Mouse (Mus musculus): ENCODE measurements around the gene Gm10720. TPM values are rescaled to one million over a fixed set of nuclear protein-coding genes. Genes with fewer than 3 reads are reported as not detected.
A peak's percentile ranks its signal among the peaks of the same experiment; 100 is the strongest.
"Not testable (repeated sequence)": the region's sequence is repeated elsewhere in the genome, so short reads cannot be mapped to it uniquely, and the experiment has no call there.

The Gm10720 gene
- polyA plus RNA-seq, 1 experiment: not detected

GRCm38 (mm10) chr9:3025653-3026052 lies 10.2 kb downstream of the Gm10720 start:
- peak; percentile 70 for DNase-seq
- not testable (repeated sequence) for H3K27ac ChIP-seq (ENCODE audit: control insufficient read depth, insufficient read depth, low read length); H3K4me1 ChIP-seq (replicated peaks; ENCODE audit: control insufficient read depth, insufficient read depth, low read length); H3K36me3 ChIP-seq (ENCODE audit: control insufficient read depth, insufficient read depth, low read length); H3K27me3 ChIP-seq (ENCODE audit: control insufficient read depth, insufficient read depth, low read length); H3K4me3 ChIP-seq (ENCODE audit: control insufficient read depth, insufficient read depth, low read length)
- WGBS: 77% methylated on average over 5 of the region's 6 CpGs

- WGBS: 77% methylated on average over 5 of the region's 5 CpGs
- H3K4me3 ChIP-seq (ENCODE audit: control insufficient read depth, insufficient read depth, low read length); H3K4me1 ChIP-seq (replicated peaks; ENCODE audit: control insufficient read depth, insufficient read depth, low read length); DNase-seq; H3K27ac ChIP-seq (ENCODE audit: control insufficient read depth, insufficient read depth, low read length); H3K27me3 ChIP-seq (ENCODE audit: control insufficient read depth, insufficient read depth, low read length); H3K36me3 ChIP-seq (ENCODE audit: control insufficient read depth, insufficient read depth, low read length): not testable (repeated sequence)
Observed at GRCm38 (mm10) chr9:3026136-3026535, 10.7 kb downstream of the Gm10720 start.

GRCm38 (mm10) chr9:3026741-3027140 lies 11.3 kb downstream of the Gm10720 start:
- not testable (repeated sequence) for DNase-seq; H3K27me3 ChIP-seq (ENCODE audit: control insufficient read depth, insufficient read depth, low read length); H3K4me1 ChIP-seq (replicated peaks; ENCODE audit: control insufficient read depth, insufficient read depth, low read length); H3K36me3 ChIP-seq (ENCODE audit: control insufficient read depth, insufficient read depth, low read length); H3K27ac ChIP-seq (ENCODE audit: control insufficient read depth, insufficient read depth, low read length); H3K4me3 ChIP-seq (ENCODE audit: control insufficient read depth, insufficient read depth, low read length)
- 69% methylated on average over 9 of the region's 9 CpGs for WGBS

GRCm38 (mm10) chr9:3027200-3027599 lies 11.7 kb downstream of the Gm10720 start:
- H3K4me3 ChIP-seq (ENCODE audit: control insufficient read depth, insufficient read depth, low read length); H3K4me1 ChIP-seq (replicated peaks; ENCODE audit: control insufficient read depth, insufficient read depth, low read length); H3K27ac ChIP-seq (ENCODE audit: control insufficient read depth, insufficient read depth, low read length); H3K36me3 ChIP-seq (ENCODE audit: control insufficient read depth, insufficient read depth, low read length); DNase-seq; H3K27me3 ChIP-seq (ENCODE audit: control insufficient read depth, insufficient read depth, low read length): not testable (repeated sequence)
- 71% methylated on average over 9 of the region's 9 CpGs for WGBS

- DNase-seq: peak; percentile 22
- 68% methylated on average over 13 of the region's 16 CpGs for WGBS
- not testable (repeated sequence) for H3K4me1 ChIP-seq (replicated peaks; ENCODE audit: control insufficient read depth, insufficient read depth, low read length); H3K27ac ChIP-seq (ENCODE audit: control insufficient read depth, insufficient read depth, low read length); H3K36me3 ChIP-seq (ENCODE audit: control insufficient read depth, insufficient read depth, low read length); H3K4me3 ChIP-seq (ENCODE audit: control insufficient read depth, insufficient read depth, low read length); H3K27me3 ChIP-seq (ENCODE audit: control insufficient read depth, insufficient read depth, low read length)
Observed at GRCm38 (mm10) chr9:3029276-3030000, 14.0 kb downstream of the Gm10720 start.

- H3K27me3 ChIP-seq (ENCODE audit: control insufficient read depth, insufficient read depth, low read length); H3K4me3 ChIP-seq (ENCODE audit: control insufficient read depth, insufficient read depth, low read length); H3K36me3 ChIP-seq (ENCODE audit: control insufficient read depth, insufficient read depth, low read length); DNase-seq; H3K4me1 ChIP-seq (replicated peaks; ENCODE audit: control insufficient read depth, insufficient read depth, low read length); H3K27ac ChIP-seq (ENCODE audit: control insufficient read depth, insufficient read depth, low read length): not testable (repeated sequence)
- 71% methylated on average over 2 of the region's 10 CpGs for WGBS
Observed at GRCm38 (mm10) chr9:3030677-3031318, 15.3 kb downstream of the Gm10720 start.

- H3K27ac ChIP-seq (ENCODE audit: control insufficient read depth, insufficient read depth, low read length); H3K27me3 ChIP-seq (ENCODE audit: control insufficient read depth, insufficient read depth, low read length); DNase-seq; H3K36me3 ChIP-seq (ENCODE audit: control insufficient read depth, insufficient read depth, low read length); H3K4me1 ChIP-seq (replicated peaks; ENCODE audit: control insufficient read depth, insufficient read depth, low read length); H3K4me3 ChIP-seq (ENCODE audit: control insufficient read depth, insufficient read depth, low read length): not testable (repeated sequence)
- WGBS: 53% methylated on average over 1 of the region's 8 CpGs
Observed at GRCm38 (mm10) chr9:3034299-3034698, 18.8 kb downstream of the Gm10720 start, which contains the start of gene Gm17535. Gene Gm17535 (plus strand): TSS chr9:3034599.

- H3K27ac ChIP-seq (ENCODE audit: control insufficient read depth, insufficient read depth, low read length); H3K4me1 ChIP-seq (replicated peaks; ENCODE audit: control insufficient read depth, insufficient read depth, low read length); DNase-seq; H3K27me3 ChIP-seq (ENCODE audit: control insufficient read depth, insufficient read depth, low read length); H3K4me3 ChIP-seq (ENCODE audit: control insufficient read depth, insufficient read depth, low read length); H3K36me3 ChIP-seq (ENCODE audit: control insufficient read depth, insufficient read depth, low read length): not testable (repeated sequence)
- WGBS: 83% methylated on average over 8 of the region's 8 CpGs
Observed at GRCm38 (mm10) chr9:3036577-3036976, 21.1 kb downstream of the Gm10720 start, which contains the start of gene Gm10715. Gene Gm10715 (plus strand): TSS chr9:3036877.

- H3K4me1 ChIP-seq (replicated peaks; ENCODE audit: control insufficient read depth, insufficient read depth, low read length); H3K36me3 ChIP-seq (ENCODE audit: control insufficient read depth, insufficient read depth, low read length); H3K4me3 ChIP-seq (ENCODE audit: control insufficient read depth, insufficient read depth, low read length); H3K27me3 ChIP-seq (ENCODE audit: control insufficient read depth, insufficient read depth, low read length); H3K27ac ChIP-seq (ENCODE audit: control insufficient read depth, insufficient read depth, low read length); DNase-seq: not testable (repeated sequence)
- 76% methylated on average over 4 of the region's 4 CpGs for WGBS
Observed at GRCm38 (mm10) chr9:3038161-3038560, 22.7 kb downstream of the Gm10720 start.
